Mouse (Mus musculus): ENCODE measurements around the gene Alk. TPM values are rescaled to one million over a fixed set of nuclear protein-coding genes. Genes with fewer than 3 reads are reported as not detected.

Gene Alk
- polyA plus RNA-seq, 1 experiment, result not detected

- TF ChIP-seq POLR2A (IDR thresholded peaks at IDR 0.05; ENCODE audit: insufficient read depth, low read length) (no peak), CTCF (IDR thresholded peaks at IDR 0.05; ENCODE audit: low read depth, low read length) (no peak), EP300 (IDR thresholded peaks at IDR 0.05; ENCODE audit: insufficient read depth, low read depth, low read length) (no peak)
- H3K27me3 ChIP-seq (ENCODE audit: control insufficient read depth, insufficient read depth, low read length, poor library complexity, severe bottlenecking), result no peaks in the 10 kb centered on the region
- H3K9me3 ChIP-seq (replicated peaks; ENCODE audit: control insufficient read depth, insufficient read depth, low read length, poor library complexity, severe bottlenecking), result no peaks in the 10 kb centered on the region
- no peak overlapping the region for H3K9ac ChIP-seq (ENCODE audit: low read depth, poor library complexity, severe bottlenecking)
- H3K4me1 ChIP-seq (ENCODE audit: control insufficient read depth, insufficient read depth, low read length), result no peaks in the 10 kb centered on the region
- no peaks in the 10 kb centered on the region for H3K36me3 ChIP-seq (ENCODE audit: control insufficient read depth, insufficient read depth, low read length, poor library complexity, severe bottlenecking)
- no peak overlapping the region for H3K4me3 ChIP-seq (ENCODE audit: low read depth, low read length)
- no peak overlapping the region for H3K27ac ChIP-seq (ENCODE audit: insufficient read depth, low read length)
Measured at GRCm38 (mm10) chr17:72368991-72369390, 235.4 kb downstream of the Alk start.

- Histone ChIP-seq H3K27ac (ENCODE audit: insufficient read depth, low read length) (no peak overlapping the region), H3K4me3 (ENCODE audit: low read depth, low read length) (no peak overlapping the region), H3K9ac (ENCODE audit: low read depth, poor library complexity, severe bottlenecking) (no peak overlapping the region), H3K27me3 (ENCODE audit: control insufficient read depth, insufficient read depth, low read length, poor library complexity, severe bottlenecking) (no peaks in the 10 kb centered on the region), H3K36me3 (ENCODE audit: control insufficient read depth, insufficient read depth, low read length, poor library complexity, severe bottlenecking) (no peaks in the 10 kb centered on the region), H3K4me1 (ENCODE audit: control insufficient read depth, insufficient read depth, low read length) (no peaks in the 10 kb centered on the region), H3K9me3 (replicated peaks; ENCODE audit: control insufficient read depth, insufficient read depth, low read length, poor library complexity, severe bottlenecking) (no peaks in the 10 kb centered on the region; the same call in 1 of the 2 replicates)
- TF ChIP-seq EP300 (IDR thresholded peaks at IDR 0.05; ENCODE audit: insufficient read depth, low read depth, low read length) (no peak), POLR2A (IDR thresholded peaks at IDR 0.05; ENCODE audit: insufficient read depth, low read length) (no peak), CTCF (IDR thresholded peaks at IDR 0.05; ENCODE audit: low read depth, low read length) (no peak)
Measured at GRCm38 (mm10) chr17:72362811-72363496, 241.5 kb downstream of the Alk start.

- no peak overlapping the region for H3K9ac ChIP-seq (ENCODE audit: low read depth, poor library complexity, severe bottlenecking)
- H3K36me3 ChIP-seq (ENCODE audit: control insufficient read depth, insufficient read depth, low read length, poor library complexity, severe bottlenecking), result no peaks in the 10 kb centered on the region
- no peaks in the 10 kb centered on the region; the same call in 1 of the 2 replicates for H3K9me3 ChIP-seq (replicated peaks; ENCODE audit: control insufficient read depth, insufficient read depth, low read length, poor library complexity, severe bottlenecking)
- no peaks in the 10 kb centered on the region for H3K4me1 ChIP-seq (ENCODE audit: control insufficient read depth, insufficient read depth, low read length)
- H3K27me3 ChIP-seq (ENCODE audit: control insufficient read depth, insufficient read depth, low read length, poor library complexity, severe bottlenecking), result no peaks in the 10 kb centered on the region
- TF ChIP-seq POLR2A (IDR thresholded peaks at IDR 0.05; ENCODE audit: insufficient read depth, low read length) (no peak), CTCF (IDR thresholded peaks at IDR 0.05; ENCODE audit: low read depth, low read length) (no peak), EP300 (IDR thresholded peaks at IDR 0.05; ENCODE audit: insufficient read depth, low read depth, low read length) (no peak)
- H3K27ac ChIP-seq (ENCODE audit: insufficient read depth, low read length), result no peak overlapping the region
- H3K4me3 ChIP-seq (ENCODE audit: low read depth, low read length), result no peak overlapping the region
Measured at GRCm38 (mm10) chr17:72361961-72362360, 242.5 kb downstream of the Alk start.

- Histone ChIP-seq H3K36me3 (ENCODE audit: control insufficient read depth, insufficient read depth, low read length, poor library complexity, severe bottlenecking) (no peaks in the 10 kb centered on the region), H3K4me1 (ENCODE audit: control insufficient read depth, insufficient read depth, low read length) (no peaks in the 10 kb centered on the region), H3K9me3 (replicated peaks; ENCODE audit: control insufficient read depth, insufficient read depth, low read length, poor library complexity, severe bottlenecking) (no peaks in the 10 kb centered on the region; the same call in 1 of the 2 replicates), H3K27me3 (ENCODE audit: control insufficient read depth, insufficient read depth, low read length, poor library complexity, severe bottlenecking) (no peaks in the 10 kb centered on the region), H3K27ac (ENCODE audit: insufficient read depth, low read length) (no peak overlapping the region), H3K4me3 (ENCODE audit: low read depth, low read length) (no peak overlapping the region), H3K9ac (ENCODE audit: low read depth, poor library complexity, severe bottlenecking) (no peak overlapping the region)
- TF ChIP-seq EP300 (IDR thresholded peaks at IDR 0.05; ENCODE audit: insufficient read depth, low read depth, low read length) (no peak), POLR2A (IDR thresholded peaks at IDR 0.05; ENCODE audit: insufficient read depth, low read length) (no peak), CTCF (IDR thresholded peaks at IDR 0.05; ENCODE audit: low read depth, low read length) (no peak)
Measured at GRCm38 (mm10) chr17:72356759-72357302, 247.6 kb downstream of the Alk start.

- H3K27me3 ChIP-seq (ENCODE audit: control insufficient read depth, insufficient read depth, low read length, poor library complexity, severe bottlenecking), result no peaks in the 10 kb centered on the region
- H3K27ac ChIP-seq (ENCODE audit: insufficient read depth, low read length), result no peak overlapping the region
- H3K9ac ChIP-seq (ENCODE audit: low read depth, poor library complexity, severe bottlenecking), result no peak overlapping the region
- TF ChIP-seq EP300 (IDR thresholded peaks at IDR 0.05; ENCODE audit: insufficient read depth, low read depth, low read length), result no peak
- TF ChIP-seq CTCF (IDR thresholded peaks at IDR 0.05; ENCODE audit: low read depth, low read length), result no peak
- TF ChIP-seq POLR2A (IDR thresholded peaks at IDR 0.05; ENCODE audit: insufficient read depth, low read length), result no peak
- no peaks in the 10 kb centered on the region for H3K4me1 ChIP-seq (ENCODE audit: control insufficient read depth, insufficient read depth, low read length)
- H3K36me3 ChIP-seq (ENCODE audit: control insufficient read depth, insufficient read depth, low read length, poor library complexity, severe bottlenecking), result no peaks in the 10 kb centered on the region
- H3K9me3 ChIP-seq (replicated peaks; ENCODE audit: control insufficient read depth, insufficient read depth, low read length, poor library complexity, severe bottlenecking), result no peaks in the 10 kb centered on the region
- no peak overlapping the region for H3K4me3 ChIP-seq (ENCODE audit: low read depth, low read length)
Measured at GRCm38 (mm10) chr17:72339437-72339836, 265.0 kb downstream of the Alk start.

- H3K4me3 ChIP-seq (ENCODE audit: low read depth, low read length), result no peak overlapping the region
- no peak overlapping the region for H3K27ac ChIP-seq (ENCODE audit: insufficient read depth, low read length)
- no peaks in the 10 kb centered on the region for H3K4me1 ChIP-seq (ENCODE audit: control insufficient read depth, insufficient read depth, low read length)
- no peaks in the 10 kb centered on the region for H3K9me3 ChIP-seq (replicated peaks; ENCODE audit: control insufficient read depth, insufficient read depth, low read length, poor library complexity, severe bottlenecking)
- H3K27me3 ChIP-seq (ENCODE audit: control insufficient read depth, insufficient read depth, low read length, poor library complexity, severe bottlenecking), result no peaks in the 10 kb centered on the region
- no peak overlapping the region for H3K9ac ChIP-seq (ENCODE audit: low read depth, poor library complexity, severe bottlenecking)
- H3K36me3 ChIP-seq (ENCODE audit: control insufficient read depth, insufficient read depth, low read length, poor library complexity, severe bottlenecking), result no peaks in the 10 kb centered on the region
- no peak for TF ChIP-seq POLR2A (IDR thresholded peaks at IDR 0.05; ENCODE audit: insufficient read depth, low read length)
- TF ChIP-seq EP300 (IDR thresholded peaks at IDR 0.05; ENCODE audit: insufficient read depth, low read depth, low read length), result no peak
- no peak for TF ChIP-seq CTCF (IDR thresholded peaks at IDR 0.05; ENCODE audit: low read depth, low read length)
Measured at GRCm38 (mm10) chr17:72332909-72333308, 271.5 kb downstream of the Alk start.
